Mouse (Mus musculus): Measurements from ENCODE around the gene C1galt1. TPM values are rescaled to one million over a fixed set of nuclear protein-coding genes. Genes with fewer than 3 reads are reported as not detected.
A peak's percentile ranks its signal among the peaks of the same experiment; 100 is the strongest.

The C1galt1 gene
- total RNA-seq (2015) (31.7 and 35.6 TPM in 2 replicates), total RNA-seq (2017) (19.5 and 26.2 TPM in 2 replicates)

DNA sequence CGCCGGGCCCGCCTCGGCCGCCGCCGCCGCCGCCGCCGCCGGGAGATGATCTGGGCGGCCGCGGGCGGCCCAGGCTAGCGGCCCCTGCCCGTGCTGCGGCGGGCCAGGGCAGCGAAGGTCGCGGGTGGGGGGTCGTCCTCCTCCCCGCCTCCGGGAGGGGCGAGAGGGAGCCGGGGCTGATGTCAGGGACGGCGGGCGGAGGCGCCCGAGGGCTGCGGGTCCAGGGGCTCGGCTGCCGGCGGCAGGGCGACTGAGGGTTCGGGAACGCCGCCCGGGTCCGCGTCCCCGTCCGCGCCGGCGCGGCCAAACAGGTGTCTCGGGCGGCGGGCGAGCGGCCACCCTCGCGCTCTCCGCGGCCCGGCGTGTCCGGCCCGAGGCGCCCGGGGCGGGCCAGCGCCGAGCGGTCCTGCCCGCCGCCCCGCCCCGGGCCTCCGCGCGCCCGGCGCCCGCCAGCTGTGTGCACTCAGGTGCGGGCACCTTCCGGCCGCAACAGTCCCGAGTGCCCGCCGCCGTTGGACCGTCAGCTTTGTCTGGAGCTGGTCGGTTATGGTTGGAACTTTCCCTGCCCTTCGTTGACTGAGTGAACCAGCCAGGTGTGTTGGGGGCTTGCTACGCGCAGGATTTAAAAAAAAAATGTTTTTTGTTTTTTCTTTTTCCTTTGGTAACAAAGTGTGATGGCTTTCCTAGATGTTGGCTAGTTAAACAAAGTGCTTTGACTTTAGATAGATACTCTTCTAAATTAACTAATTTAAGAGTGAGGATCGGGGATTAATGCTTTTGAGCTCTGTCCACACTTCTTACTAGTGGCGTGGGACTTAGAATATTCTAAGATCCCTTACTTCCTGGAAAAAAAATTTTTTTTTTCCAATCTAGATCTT is at the start of gene C1galt1:
TSS of gene C1galt1 (plus strand) at position 41 of the 878 bp plus-strand sequence.
- peak; percentile 36 for ATAC-seq (ENCODE audit: poor library complexity, severe bottlenecking)

- ATAC-seq (ENCODE audit: poor library complexity, severe bottlenecking), result peak; percentile 77
Measured at GRCm38 (mm10) chr6:7799969-7800368, 44.7 kb upstream of the C1galt1 start.

- no peak for ATAC-seq (ENCODE audit: poor library complexity, severe bottlenecking)
Measured at GRCm38 (mm10) chr6:7803765-7804542, 40.7 kb upstream of the C1galt1 start.

- no peak for ATAC-seq (ENCODE audit: poor library complexity, severe bottlenecking)
Measured at GRCm38 (mm10) chr6:7814146-7814545, 30.5 kb upstream of the C1galt1 start.

DNA sequence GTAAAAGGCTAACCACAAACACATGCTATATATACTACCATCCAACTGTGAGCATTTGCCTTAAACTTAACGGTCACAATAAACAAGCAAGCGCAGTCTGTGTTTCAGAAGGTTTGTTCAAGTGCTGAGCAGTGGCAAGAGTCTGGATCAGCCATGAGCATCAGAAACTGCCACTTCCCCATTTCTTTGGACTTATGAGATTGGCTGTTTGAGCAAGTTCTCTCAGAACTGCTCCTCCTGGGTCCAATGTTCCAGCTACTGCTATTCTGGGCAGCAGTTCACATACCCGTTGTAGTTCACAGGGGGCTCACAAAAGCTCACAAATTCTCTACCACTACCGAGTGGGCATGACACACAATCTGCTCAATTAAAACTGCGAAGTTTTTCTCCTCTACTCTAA is 28.4 kb upstream of the C1galt1 start:
- ATAC-seq (ENCODE audit: poor library complexity, severe bottlenecking), result 0 out of 2 replicates have a peak, but pooled peaks have one; percentile 40

DNA sequence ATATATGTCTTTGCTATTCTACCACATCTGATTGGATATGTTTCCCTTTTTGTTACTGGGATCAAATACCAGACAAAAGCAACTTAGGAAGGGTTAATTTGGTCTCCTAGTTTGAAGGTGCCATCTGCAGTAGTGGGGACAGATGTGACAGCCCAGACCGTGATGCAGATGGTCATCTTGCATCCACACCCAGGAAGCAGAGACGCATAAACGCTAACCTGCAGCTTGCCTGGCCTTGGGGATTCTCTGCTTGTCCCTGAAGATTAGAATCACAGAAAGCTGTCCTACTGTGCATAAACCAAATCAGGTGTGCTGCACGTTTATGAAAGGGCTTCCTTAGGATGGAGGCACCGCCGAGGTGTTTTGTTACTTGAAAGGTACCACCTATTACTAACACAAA is 22.0 kb upstream of the C1galt1 start:
- no peak for ATAC-seq (ENCODE audit: poor library complexity, severe bottlenecking)

DNA sequence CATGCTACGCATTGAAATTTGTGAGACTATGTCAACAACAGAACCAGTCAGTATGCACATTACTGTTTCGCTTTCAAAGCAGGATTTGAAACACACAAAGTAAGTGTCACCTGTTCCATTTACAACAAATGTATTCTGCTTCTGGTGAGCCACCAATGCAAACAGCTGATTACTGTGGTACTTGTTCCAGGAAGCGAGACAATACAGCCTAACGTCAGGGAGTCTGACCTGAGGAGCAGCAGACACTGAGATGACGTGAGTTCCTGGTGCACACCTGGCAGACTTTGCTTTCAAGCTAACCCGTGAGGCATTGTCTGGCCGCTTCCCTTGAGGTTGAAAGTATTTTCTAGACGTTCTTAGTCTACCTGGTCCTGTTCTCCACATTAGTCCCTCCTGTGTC is 13.8 kb upstream of the C1galt1 start:
- no peak for ATAC-seq (ENCODE audit: poor library complexity, severe bottlenecking)

- ATAC-seq (ENCODE audit: poor library complexity, severe bottlenecking), result no peak
Measured at GRCm38 (mm10) chr6:7832564-7833175, 12.0 kb upstream of the C1galt1 start.

DNA sequence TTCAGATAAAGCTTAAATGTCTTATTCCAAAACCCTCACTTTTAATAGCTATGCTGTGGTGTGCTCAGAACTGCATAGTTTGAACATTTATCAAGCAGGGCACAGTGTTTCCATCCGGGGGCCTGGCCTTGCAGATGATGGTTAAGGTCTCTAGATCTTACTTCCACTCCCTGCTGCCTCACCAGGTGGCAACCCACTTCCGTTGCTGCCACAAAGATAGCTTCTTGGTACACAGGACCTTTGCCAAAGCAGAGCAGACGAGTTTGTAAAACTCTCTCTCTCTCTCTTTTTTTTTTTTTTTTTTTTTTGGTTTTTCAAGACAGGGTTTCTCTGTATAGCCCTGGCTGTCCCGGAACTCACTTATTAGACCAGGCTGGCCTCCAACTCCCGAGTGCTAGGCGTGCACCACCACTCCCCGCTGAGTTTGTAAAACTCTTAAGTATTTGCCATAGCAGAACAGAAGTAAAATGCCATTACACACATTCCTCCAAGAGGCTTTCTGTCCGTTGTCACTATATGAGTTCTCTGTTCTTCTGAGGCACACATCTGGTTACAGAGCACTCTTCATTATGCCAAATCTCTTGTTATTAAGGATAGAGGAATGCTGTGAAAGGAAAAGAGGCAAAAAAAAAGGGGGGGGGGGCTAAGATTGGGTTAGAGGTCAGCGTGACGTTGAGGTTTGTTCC is 773 bp upstream of the C1galt1 start:
- ATAC-seq (ENCODE audit: poor library complexity, severe bottlenecking), result no peak

DNA sequence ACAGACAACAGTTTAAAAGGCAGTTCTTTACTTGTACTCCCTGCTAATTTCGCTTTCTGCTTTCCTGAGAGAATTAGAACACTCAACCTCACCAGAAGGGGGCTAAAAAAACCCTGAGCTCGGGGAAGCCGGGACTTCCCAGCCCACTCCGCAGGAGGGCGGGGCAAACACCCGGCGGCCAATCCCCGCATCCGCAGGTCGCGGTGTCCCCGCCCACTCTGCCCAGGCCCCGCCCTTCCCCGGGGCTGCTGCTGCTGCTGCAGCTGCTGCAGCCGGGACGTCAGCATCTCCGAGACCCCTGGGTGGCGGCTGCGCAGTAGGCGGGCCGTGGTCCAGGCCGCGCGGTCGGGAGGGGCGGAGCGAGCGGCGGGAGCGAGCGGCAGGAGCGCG is 235 bp upstream of the C1galt1 start:
- ATAC-seq (ENCODE audit: poor library complexity, severe bottlenecking), result peak; percentile 91

DNA sequence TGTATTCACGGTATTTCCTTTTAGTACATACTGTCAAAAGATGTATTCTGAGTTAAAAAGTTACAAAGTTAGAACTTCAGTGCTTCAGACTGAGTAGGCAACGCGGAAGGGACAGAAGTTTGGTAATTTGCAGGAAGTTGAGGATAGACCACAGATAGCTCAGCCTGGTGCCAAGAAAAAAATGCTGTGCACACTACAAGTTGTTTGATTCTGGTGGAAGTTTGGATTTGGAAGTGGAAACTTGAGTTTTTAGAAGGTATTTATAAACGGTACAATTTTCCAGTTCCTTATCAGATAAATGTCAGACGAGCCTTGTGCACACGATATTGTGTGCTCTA is 1.0 kb downstream of the C1galt1 start:
- no peak for ATAC-seq (ENCODE audit: poor library complexity, severe bottlenecking)

GRCm38 (mm10) chr6:7846726-7847439 is 2.2 kb downstream of the C1galt1 start:
- no peak for ATAC-seq (ENCODE audit: poor library complexity, severe bottlenecking)

- peak; percentile 10 for ATAC-seq (ENCODE audit: poor library complexity, severe bottlenecking)
Measured at GRCm38 (mm10) chr6:7847890-7848508, 3.4 kb downstream of the C1galt1 start.

- no peak for ATAC-seq (ENCODE audit: poor library complexity, severe bottlenecking)
Measured at GRCm38 (mm10) chr6:7848714-7849113, 4.1 kb downstream of the C1galt1 start.

DNA sequence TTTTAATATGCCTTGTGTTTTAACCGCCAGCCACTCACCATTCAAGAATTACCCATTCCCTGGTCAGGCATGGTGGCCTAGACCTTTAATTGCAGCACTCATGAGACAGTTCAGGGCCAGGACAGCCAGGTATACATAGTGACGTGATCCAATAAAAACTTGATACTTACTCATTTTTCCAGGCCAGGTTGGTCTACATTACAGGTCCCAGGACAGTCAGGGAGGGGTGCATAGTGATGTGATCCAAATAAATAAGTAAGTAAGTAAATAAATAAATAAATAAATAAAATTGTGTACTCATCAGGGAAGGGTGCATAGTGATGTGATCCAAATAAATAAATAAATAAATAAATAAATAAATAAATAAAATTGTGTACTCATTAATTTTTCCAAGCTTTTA is 6.4 kb downstream of the C1galt1 start:
- no peak for ATAC-seq (ENCODE audit: poor library complexity, severe bottlenecking)

GRCm38 (mm10) chr6:7852919-7853318 is 8.3 kb downstream of the C1galt1 start:
- no peak for ATAC-seq (ENCODE audit: poor library complexity, severe bottlenecking)

DNA sequence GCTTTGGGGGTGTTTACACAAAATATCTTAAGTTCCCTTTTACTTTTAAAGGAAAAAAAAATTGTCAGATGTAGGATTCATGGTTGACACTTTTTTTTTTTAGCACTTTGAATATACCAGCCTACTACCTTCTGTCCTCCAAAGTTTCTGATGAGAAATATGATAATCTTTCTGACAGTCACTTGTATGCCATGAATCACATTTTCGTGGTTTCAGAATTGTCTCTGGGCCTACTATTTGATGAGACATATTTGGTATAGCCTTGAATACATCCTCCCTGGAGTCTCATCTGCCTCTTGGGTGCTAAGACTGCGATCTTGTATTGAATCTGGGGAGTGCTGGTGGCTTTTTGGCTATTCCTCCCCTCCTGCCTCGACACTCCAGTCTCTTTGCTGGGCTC is 8.8 kb downstream of the C1galt1 start:
- no peak for ATAC-seq (ENCODE audit: poor library complexity, severe bottlenecking)

GRCm38 (mm10) chr6:7856682-7857290 is 12.1 kb downstream of the C1galt1 start:
- peak; percentile 89 for ATAC-seq (ENCODE audit: poor library complexity, severe bottlenecking)
